Mouse (Mus musculus) testis, postnatal 10 days (tissue): ENCODE measurements at regions not wholly inside any gene's neighbourhood (a gene's known extent, or its start where the extent isn't known, plus 50 kb on each side); places are given as distances from the start of the nearest gene placed in this dataset.

Source experiments
- DNase-seq: peaks from one replicate; pipeline ENCODE4 v3.0.0; 2021; ENCODE audit warnings: low spot score

DNA sequence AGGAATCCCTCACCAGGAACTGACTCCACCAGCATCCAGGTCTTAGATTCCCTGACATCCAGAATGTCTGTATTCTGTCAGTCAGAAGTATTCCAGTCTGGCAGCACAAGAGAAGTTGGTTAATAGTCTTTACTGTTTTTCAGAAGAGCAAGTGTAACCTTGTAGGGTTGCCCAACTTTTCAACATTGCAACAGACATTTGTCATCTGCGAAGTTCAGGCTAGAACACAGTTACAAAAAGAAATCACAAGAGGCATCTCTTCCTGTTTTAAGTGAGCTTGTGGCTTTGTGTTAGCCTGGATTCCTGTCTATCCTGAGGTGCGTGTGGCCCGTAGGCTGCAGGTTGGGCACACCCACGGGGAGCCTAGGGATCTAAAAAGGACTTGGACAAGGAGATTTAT is 158.0 kb upstream of the Ankrd55 start:
- no peak for DNase-seq

DNA sequence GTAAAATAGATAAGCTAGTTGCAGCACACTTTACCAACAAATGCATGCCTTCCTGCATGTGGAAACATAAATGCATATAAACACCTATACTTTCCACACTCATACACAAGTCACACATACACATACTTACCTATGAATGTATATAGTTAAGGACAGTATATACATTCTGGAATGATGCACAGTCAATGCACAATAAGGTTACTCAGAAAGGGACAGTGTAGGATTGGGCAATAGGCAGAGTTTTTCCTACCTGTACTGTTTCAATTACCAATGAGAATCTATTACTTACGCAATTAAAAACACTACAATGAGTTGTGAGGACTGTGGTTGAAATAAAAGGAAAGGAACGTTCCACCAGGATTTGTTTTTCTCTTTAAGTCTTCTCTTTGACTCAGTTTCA is 157.5 kb upstream of the Ankrd55 start:
- no peak for DNase-seq

DNA sequence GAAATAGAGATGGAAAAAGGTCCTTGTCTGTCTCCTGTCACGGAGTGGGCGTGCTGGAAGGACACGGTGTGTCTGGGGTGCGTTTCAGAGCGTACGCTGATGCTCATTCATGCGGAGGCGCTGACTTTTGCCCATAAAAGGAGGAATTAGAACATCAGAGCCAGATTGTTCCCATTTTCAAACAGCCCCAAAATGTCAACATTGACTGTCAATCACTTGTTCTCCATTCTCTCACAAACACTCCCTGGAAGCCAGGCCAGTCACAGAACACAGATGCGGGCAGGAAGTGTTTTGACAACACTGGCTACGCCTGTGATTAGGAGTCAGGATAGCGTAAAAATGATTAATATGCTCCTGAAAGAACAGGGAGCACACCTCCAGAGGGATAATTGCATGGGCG is 157.1 kb upstream of the Ankrd55 start:
- DNase-seq, result no peak

DNA sequence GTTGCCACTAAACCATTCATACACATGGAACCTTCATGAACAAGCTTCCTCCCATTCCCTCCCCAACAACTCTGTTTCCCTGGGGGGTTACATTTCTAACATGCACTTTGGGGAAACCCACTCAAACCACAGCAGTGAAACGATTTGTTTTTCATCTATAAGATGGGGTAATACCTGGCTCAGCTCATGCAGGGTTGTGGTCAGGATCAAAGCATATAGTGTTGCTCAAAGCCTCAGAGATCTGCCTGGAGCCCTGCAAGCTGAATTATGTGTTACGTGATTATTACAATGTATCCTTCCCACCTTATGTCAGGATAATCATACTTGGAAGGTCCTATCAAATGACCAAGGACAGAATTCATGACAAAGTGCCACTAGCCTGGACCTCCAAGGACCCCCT is 154.5 kb upstream of the Ankrd55 start:
- no peak for DNase-seq

DNA sequence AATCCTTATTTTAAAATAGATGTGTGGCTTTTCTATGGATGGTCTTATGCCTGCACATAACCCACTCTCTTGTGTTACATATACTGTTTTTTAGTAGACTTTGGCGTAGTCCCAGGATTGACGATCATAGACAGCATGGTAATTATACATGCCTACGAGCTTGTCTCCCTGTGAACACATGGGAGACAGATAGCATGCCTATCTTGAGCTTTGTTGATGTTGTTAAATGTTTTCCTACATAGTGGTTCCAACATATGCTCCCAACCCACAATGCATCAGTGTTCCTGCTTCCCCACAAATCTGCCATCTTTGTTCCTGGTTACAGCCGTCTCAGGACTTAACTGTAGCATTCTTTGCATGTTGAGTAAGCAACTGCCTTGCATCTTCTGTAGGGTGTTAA is 153.6 kb upstream of the Ankrd55 start:
- no peak for DNase-seq

DNA sequence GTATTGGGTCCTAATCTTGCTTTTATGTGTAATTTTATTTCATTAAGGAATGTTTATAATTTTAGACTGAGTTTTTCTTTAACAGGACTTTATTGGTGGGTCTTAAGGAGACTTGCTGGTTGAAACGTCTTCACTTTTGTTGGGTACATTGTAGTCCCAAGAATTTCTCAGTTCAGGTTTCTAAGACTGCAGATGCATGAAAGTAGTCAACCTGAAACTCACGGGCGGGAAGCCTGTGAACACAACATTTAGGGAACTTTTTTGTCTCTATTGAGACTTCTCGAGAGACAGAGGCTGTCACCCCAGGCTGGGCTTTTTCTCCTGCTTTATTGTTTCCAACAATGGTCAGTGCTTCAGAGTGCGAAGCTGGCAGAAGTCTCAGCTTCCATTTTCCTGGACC is 152.5 kb upstream of the Ankrd55 start:
- no peak for DNase-seq

DNA sequence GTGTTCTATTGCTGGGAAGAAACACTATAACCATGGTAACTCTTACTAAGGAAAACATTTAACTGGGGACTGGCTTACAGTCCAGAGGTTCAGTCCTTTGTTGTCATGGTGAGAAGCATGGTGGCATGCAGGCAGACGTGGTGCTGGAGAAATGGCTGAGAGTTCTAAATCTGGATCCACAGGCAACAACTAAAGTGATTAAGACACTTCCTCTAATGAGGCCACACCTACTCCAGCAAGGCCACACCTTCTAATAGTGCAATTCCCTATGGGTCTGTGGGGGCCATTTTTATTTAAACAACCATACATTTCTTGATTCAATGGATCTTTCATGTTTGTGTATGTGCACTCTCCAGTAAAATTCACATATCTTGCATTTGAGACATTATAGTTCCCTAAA is 151.4 kb upstream of the Ankrd55 start:
- DNase-seq, result no peak

DNA sequence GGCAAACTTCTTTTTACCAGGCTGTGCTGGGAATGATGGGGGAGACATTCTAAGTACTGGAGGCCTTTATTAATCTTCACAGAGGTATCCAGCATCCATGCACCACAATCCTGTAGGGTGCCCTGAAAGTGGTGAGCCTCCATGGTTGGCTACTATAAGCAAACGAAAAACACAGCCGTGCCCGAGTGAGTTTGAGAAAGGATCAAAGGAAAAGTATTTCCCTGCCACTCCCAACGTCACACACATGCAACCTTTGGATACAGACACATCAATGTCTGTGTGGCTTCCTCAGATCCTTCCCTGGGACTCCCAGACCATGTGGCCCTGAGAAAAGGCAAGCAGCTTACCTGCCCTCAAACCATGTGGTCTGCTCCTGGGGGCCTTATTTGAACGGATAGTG is 147.4 kb upstream of the Ankrd55 start:
- no peak for DNase-seq

DNA sequence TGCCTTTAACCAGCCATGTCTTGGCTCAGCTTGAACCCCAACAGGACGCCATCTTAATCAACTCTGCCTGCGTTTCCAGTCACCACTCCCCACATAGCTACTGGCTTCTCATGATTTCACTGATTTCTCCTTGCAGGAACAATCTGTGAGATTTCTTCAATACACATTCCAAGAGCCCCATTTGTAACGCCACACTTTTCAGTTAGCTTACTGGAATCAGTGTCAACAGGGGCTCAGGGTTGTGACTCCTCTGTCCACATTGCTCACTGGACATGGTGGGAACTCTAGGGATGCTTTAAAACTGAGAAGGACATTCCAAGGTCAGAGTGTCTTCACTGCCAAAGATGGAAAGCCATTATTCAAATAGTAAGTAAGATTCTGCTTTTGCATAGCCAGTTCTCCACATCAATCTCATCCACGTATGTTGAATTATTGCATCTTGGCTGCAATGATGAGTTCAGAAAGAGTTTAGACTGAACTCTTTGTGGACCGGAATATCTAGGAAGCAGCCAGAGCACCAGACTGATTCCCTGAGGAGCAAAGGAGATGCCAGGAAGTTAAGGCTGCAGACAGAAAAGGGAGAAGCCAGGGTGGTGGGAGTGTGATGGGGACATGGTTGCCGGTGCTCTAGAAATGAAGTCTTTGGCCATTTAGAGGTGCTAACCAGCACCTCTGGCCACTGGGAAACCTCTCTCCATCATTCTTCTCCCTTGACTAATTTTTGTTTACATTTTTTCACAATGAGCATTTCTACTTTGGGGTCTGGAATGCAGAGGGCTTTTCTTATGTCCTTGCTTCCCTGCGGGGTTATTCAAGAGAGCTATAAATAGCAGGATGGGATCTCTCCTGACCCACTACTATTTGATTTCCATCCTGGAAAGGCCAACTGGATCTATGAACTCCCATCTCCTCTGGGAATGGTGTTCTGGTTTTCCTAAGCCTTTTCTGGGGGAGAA is 143.6 kb upstream of the Ankrd55 start:
- no peak for DNase-seq

DNA sequence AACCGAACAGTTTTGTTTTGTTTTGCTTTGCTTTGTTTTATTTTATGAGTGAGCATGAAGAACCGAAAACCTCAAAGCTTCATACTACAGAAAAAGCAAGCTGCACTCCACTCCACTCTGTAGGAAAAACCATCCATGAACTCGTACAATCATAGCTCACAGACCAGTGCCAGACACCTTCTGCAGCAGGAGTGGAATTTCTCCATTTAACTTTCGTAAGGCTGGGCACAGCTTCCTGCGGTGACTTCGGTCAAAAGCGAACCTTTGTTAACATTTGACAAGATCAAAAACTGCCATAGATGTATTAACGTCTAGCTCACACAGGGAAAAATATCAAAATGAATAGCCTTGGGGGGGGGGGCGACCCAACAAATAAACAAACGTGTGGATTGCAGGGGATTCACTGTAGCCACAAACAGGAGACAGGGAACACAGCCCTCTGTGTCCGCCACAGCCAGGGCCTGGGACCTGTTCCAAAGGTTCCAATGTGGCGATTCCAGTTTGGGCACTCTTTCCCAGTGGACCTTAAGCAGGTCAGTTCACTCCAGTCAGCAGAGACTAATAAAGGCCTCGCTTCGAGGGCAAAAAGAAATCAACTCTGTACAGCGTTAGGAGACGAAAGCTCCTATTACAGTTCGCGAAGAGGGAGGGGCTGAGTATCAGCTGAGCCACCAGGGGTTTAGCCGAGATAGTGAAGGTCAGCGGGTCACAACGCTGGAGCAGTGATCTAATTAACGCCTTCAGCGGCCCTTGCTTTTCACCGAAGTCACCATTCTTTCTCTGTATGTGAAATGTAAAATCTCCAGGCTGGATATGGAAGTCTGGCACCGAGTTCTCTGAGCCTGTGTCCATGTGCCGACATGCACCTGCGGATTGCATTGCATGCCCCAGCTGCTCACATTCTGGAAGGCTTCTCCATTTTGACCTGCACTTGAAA is 135.4 kb upstream of the Ankrd55 start:
- DNase-seq, result peak; percentile 45

DNA sequence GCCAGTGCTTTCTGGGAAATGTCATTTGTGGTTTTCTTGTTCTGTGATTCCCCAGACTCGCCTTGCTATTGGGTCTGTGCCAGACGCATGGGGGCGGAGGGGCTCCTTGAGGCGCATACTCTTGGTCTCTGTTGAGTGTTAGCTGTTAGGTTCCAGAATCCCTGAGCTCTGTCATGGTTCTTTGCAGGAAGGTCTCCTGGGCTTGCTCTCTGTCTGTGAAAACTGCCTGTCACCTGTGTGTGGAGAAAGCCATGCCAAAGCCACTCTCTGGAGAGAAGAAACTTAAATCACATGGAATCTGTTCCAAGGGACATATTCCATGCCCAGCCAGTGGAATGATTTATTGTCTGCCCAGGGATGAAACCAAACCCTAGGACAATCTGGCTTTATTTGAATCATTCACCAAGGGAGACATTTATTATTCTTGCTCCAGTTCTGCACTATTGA is 134.5 kb upstream of the Ankrd55 start:
- DNase-seq, result peak; percentile 47

DNA sequence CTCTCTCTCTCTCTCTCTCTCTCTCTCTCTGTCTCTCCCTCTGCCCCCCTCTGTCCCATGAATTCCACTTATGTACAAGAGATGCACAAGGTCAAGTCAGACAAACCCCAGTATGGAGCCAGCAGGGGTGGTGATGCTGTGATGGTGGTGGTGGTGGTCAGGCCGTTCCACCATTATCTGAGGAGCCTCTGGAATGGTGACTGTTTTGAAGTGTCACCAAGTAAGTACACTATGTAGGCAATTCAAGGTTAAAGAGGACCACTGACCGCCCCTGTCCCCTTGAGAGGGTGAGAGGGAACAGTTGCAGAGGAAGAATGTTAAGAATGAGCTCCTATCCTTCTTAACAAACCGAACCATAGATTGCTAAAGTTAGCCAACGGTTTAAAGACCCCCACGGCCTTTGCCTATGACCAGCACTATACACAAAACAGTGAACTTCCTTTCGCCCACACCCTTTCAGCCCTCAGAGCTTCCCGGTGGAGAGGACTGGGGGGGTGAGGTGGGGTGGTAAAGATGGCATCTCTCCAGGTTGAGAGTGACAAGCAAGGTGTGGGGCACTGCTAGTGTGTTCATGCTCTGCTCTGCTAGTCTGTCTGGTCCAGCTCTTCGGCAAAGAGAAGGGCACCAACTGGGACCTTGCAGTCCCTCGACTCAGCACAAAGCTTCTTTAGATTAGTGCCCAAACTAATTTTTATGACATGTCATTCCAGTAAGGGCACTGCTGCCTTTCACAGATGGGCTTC is 128.7 kb upstream of the Ankrd55 start:
- DNase-seq, result no peak

DNA sequence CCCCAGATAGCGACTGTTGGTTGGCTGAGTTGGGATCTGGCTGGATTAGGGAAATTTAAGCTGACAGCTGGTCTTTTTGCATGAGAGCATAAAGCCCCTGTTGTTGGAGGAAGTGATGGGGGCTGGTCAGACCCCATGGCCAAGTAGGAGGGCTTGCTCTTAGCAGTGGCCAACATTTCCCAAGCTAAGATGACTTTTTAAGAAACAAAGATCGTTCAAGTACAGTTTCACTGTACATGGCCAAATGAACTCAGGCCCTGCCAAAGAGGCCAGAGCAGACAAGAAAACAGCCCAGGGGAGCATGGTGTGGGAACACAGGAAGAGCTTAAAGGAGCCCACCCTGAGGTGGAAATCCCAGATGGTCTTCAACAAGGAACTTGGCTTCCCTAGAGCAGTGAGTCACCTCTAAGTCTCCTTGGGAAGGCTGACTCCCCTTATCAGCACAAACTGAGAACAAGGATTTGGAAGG is 128.0 kb upstream of the Ankrd55 start:
- peak; percentile 49 for DNase-seq

DNA sequence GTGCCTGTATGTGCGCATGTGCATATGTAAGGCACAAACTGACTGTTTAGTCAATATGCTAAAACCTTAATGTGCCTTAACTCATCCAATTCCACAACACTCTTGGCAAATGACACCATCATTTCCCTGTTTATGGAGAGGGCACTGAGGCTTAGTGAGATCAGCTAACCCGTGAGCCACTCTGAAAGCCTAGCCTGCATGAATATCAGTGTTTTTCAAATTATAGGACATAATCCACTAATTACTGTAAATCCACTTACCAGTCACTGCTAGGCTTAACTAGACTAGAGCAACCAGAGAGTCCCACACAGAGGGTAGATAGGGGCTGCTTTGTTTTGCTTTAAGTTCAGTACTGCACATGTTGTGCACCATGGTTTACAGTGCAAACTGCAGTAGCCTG is 127.5 kb upstream of the Ankrd55 start:
- DNase-seq, result no peak

DNA sequence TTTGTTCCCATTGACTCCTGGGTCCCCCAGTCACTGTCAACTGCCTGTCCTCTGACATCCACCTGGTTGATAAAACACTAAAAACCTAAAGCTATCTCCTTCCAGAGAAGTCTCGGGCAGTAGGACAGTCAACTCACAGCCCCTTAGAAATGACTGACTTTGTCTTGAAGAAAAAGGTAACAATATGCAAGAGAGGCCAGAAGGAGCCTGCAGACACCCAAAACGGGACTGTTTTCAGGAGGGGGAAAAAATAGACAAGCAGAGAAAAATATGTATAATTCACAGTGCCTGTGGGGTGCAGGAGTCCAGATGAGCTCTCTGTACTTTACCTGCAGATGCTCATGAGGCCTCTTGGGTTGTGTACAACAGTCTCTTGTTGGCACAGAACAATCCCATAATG is 126.4 kb upstream of the Ankrd55 start:
- no peak for DNase-seq

DNA sequence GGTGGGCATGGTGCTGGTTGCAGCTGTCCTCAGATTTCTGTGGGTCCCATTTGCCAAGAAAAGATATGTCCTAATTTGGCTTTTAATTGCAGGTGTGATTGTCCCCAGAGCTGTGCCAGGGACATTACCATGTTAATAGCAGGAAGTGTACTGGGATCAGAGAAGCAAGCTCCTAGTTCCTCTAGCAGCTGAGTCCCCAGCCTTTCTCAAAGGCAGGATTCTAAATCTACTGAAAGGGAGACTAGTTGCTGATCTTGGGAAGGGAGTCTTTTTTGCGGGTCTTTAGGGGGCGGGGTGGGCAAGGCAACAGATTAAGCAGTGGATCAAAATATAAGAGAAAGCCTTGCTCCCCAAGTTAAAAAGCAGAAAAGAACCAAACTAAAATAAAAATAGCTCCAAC is 122.3 kb upstream of the Ankrd55 start:
- DNase-seq, result no peak

DNA sequence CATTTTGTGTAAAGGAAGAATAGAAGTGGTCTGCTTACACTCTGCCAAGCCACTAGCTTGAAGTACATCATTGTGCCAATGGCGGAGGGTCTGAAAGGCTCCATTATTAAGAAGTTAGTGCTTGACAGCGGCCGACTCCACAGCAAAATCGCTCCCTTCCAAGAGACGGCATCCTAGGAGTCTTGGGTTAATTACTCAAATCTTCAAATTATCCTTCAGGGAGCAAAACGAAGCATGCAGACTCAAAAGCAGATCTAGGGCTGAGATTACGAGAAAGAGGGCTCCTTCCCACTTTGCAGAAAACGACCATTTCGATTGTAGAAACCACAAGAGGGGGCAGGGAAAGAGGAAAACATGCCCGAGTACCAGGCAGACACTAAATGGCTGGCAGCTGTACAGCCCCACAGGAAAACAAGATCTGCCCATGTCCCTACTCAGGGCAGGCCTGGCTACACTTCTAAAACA is 121.9 kb upstream of the Ankrd55 start:
- DNase-seq, result no peak

DNA sequence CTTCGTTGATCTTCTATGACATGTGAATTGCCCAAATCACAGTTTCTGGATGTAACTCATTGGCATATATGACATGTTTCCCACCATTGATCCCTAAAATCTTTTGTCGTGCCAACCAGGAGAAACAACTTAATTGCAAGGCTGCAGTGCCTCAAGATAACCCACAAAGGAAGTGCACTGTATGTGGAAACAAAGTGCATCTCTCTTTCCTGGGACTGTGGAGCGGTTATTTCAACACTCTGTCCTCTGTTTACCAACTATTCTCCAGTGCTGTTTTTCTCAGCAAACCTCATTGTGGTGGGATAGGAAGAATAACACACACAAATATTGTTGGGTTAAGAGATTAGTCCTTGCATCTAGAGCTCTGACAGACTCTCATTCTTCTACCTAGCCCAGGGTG is 119.8 kb upstream of the Ankrd55 start:
- no peak for DNase-seq

DNA sequence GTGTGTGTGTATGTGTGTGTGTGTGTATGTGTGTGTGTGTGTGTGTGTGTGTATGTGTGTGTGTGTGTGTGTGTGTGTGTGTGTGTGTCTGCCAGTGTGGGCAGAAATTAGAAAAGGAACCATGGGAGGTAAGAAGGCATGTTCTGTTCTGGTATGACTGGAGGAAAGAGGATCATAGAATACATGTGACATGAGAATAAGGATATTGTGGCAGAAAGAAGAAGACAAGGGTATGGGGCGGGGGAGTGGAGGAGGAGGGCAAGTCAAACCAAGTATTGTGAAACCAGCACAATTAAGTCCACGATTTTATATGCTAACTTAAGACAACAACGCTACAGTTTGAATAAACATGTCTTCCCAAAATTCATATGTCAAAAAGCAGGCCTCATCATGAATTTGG is 117.4 kb upstream of the Ankrd55 start:
- DNase-seq, result no peak

DNA sequence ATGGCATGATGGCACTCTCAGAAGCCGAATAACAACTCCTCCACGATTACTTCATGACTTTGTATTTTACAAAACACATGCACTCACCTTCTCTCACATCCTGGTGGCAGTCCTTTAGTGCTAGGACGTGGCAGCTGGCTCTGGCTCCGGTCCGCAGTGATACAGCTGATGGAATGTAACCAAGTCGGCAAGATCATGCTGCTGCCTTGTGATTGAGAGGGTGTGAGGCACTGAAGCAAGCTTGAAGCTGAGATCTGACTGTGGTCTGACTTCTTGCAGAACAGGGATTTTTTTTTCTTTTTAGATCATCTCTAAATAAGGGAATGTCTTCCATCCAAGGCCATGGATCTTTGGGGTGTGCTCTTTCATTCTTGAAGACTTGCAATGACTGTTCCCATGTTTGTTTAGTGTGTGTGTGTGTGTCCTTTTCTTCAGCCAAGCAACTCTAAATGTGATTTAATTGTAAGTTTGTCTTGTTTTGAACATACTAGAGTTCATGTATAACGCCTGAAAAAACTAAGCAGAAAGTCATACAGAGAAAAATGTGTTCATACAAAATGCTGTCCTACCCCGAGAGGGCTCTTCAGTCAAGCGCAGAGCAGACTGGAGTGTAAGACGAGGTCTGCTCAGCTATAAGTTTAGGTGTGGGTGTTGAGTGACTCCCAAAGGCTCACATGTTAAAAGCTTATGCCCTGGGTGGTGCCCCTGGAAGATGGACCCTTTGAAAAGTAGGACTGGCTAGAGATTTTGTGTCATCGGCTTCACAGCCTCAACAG is 116.1 kb upstream of the Ankrd55 start:
- DNase-seq, result no peak

DNA sequence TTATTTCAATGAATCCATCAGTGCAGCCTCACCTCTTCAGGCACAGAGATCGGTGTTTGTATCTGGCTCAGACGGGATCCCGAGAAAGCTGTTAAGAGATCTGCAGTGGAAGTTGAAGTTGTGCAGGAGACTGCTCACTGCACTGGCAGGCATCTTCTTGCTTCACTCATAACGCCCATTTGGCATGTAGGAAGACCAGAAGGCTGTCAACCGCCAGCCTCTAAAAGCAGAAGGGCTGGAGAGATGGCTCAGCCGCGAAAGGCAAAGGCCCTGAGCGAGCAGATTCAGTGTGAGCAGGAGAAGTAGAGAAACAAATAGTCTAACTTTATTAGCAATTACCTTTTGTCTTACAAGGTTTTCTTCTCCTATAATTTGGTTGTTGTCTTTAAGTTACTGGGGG is 114.3 kb upstream of the Ankrd55 start:
- no peak for DNase-seq
